Mouse (Mus musculus) testis, adult 10 weeks (tissue): ENCODE results near the gene Zfp799. TPM values are rescaled to one million over a fixed set of nuclear protein-coding genes. Genes with fewer than 3 reads are reported as not detected.

Experiments
- polyA plus RNA-seq: library from polyadenylated mRNA; stranded (reverse); fragments of 350-450 nt; fragmentation: Illumina TruSeq; extraction: RNeasy Lipid Tissue Mini Kit (QIAGEN cat#74804); gene quantifications from one replicate; pipeline ENCODE4 v1.2.3, GENCODE M21; 2014; ENCODE audit warnings: low read depth, low replicate concordance

Gene Zfp799
- polyA plus RNA-seq, result 2.0 TPM

GRCm38 (mm10) chr17:32829540-32830417 lies at the start of gene Zfp799:
TSS of gene Zfp799 (minus strand) at chr17:32830261.

GRCm38 (mm10) chr17:32809544-32810374 lies 20.3 kb downstream of the Zfp799 start, which contains the start of gene Zfp811:
TSS of gene Zfp811 (minus strand) at chr17:32809931.

GRCm38 (mm10) chr17:32788094-32788559 lies 41.9 kb downstream of the Zfp799 start, which contains the start of gene Zfp871:
TSS of gene Zfp871 (minus strand) at chr17:32788287.

Other genes with a start within 250 kb of the Zfp799 start
- 1.6 TPM for gene Cyp4f37, start 209.0 kb downstream of the Zfp799 start, polyA plus RNA-seq
- gene Cyp4f40, start 171.4 kb downstream of the Zfp799 start, polyA plus RNA-seq, result 0.11 TPM
- gene Cyp4f15, start 144.6 kb downstream of the Zfp799 start, polyA plus RNA-seq, result 0.29 TPM
- gene Zfp871, start 42.0 kb downstream of the Zfp799 start, polyA plus RNA-seq, result 9.2 TPM
- 0.42 TPM for gene Zfp811, start 20.3 kb downstream of the Zfp799 start, polyA plus RNA-seq
- gene Zfp870, start 61.4 kb upstream of the Zfp799 start, polyA plus RNA-seq, result 2.5 TPM
- gene Cyp4f14, start 87.1 kb upstream of the Zfp799 start, polyA plus RNA-seq, result 0.59 TPM
- 2.5 TPM for gene Cyp4f13, start 117.1 kb upstream of the Zfp799 start, polyA plus RNA-seq
- 7.3 TPM for gene Zfp472, start 135.6 kb upstream of the Zfp799 start, polyA plus RNA-seq
- 8.7 TPM for gene Zfp952, start 162.9 kb upstream of the Zfp799 start, polyA plus RNA-seq
- 5.3 TPM for gene Zfp763, start 203.1 kb upstream of the Zfp799 start, polyA plus RNA-seq
- 71.2 TPM for gene 4921501E09Rik, start 237.8 kb upstream of the Zfp799 start, polyA plus RNA-seq